Comparison of ENCODE assay signal across 18 mouse cellular contexts in genomic region chr11:118755003-118755402, GRCm38 (mm10).
DNase-seq lines count a peak whose midpoint lies in the region; ATAC-seq and TF ChIP-seq lines count a peak whose summit lies in the region.
"Had no signal": no experiment of that assay in that cellular context is flagged by ENCODE, and none has a peak within 500 bp of the region (broad histone marks: within the 10 kb centered on the region; RNA-seq: fewer than 3 reads in every experiment).

No protein-coding gene starts in this region.

- H3K4me2 ChIP-seq in hindbrain, embryonic 12.5 days (replicated peaks): no peak overlapping the region
- H3K4me2 ChIP-seq in hindbrain, postnatal 0 days (ENCODE audit: low read depth, low read length): no peak overlapping the region
- no peak overlapping the region for H3K4me2 ChIP-seq in forebrain, embryonic 14.5 days (ENCODE audit: low read length)
- H3K4me2 ChIP-seq in hindbrain, embryonic 16.5 days (ENCODE audit: low read length): 0 out of 2 replicates have a peak overlapping the region, but pooled peaks have one; percentile 5
- H3K4me2 ChIP-seq: embryonic facial prominence, embryonic 13.5 days had no signal

- no peak overlapping the region for H3K4me3 ChIP-seq in hindbrain, embryonic 12.5 days
- H3K4me3 ChIP-seq in hindbrain, postnatal 0 days (ENCODE audit: low read length): no peak overlapping the region
- H3K4me3 ChIP-seq in forebrain, embryonic 14.5 days (ENCODE audit: low read depth, low read length): no peak overlapping the region
- H3K4me3 ChIP-seq in hindbrain, embryonic 16.5 days (ENCODE audit: low read length): no peak overlapping the region
- H3K4me3 ChIP-seq: embryonic facial prominence, embryonic 13.5 days; heart, embryonic 10.5 days had no signal

- WGBS in hindbrain, embryonic 12.5 days: 79% methylated on average over 17 of the region's 17 CpGs
- WGBS in hindbrain, postnatal 0 days: 61% methylated on average over 17 of the region's 17 CpGs
- 85% methylated on average over 17 of the region's 17 CpGs for WGBS in forebrain, embryonic 14.5 days
- WGBS in hindbrain, embryonic 16.5 days: 66% methylated on average over 17 of the region's 17 CpGs

- no peak for ATAC-seq in hindbrain, embryonic 12.5 days (ENCODE audit: low FRiP score)
- ATAC-seq in hindbrain, postnatal 0 days: no peak
- no peak for ATAC-seq in forebrain, embryonic 14.5 days
- no peak for ATAC-seq in hindbrain, embryonic 16.5 days
- ATAC-seq: lung, postnatal 0 days had no signal

- peaks cover 49% of the 10 kb centered on the region for H3K4me1 ChIP-seq in hindbrain, embryonic 12.5 days
- peaks cover 45% of the 10 kb centered on the region for H3K4me1 ChIP-seq in hindbrain, postnatal 0 days (ENCODE audit: insufficient read depth, low read length)
- H3K4me1 ChIP-seq in forebrain, embryonic 14.5 days (ENCODE audit: control insufficient read depth, insufficient read depth, low read length): peaks cover 45% of the 10 kb centered on the region
- H3K4me1 ChIP-seq in hindbrain, embryonic 16.5 days (ENCODE audit: control insufficient read depth, insufficient read depth, low read depth, low read length): peaks cover 41% of the 10 kb centered on the region
- H3K4me1 ChIP-seq: embryonic facial prominence, embryonic 13.5 days had no signal

- no peaks in the 10 kb centered on the region for H3K9me3 ChIP-seq in hindbrain, embryonic 12.5 days (replicated peaks)
- no peaks in the 10 kb centered on the region for H3K9me3 ChIP-seq in hindbrain, postnatal 0 days (ENCODE audit: low read length)
- no peaks in the 10 kb centered on the region for H3K9me3 ChIP-seq in forebrain, embryonic 14.5 days (replicated peaks; ENCODE audit: control insufficient read depth, low read length)
- H3K9me3 ChIP-seq in hindbrain, embryonic 16.5 days (ENCODE audit: control insufficient read depth, low read length): no peaks in the 10 kb centered on the region
- H3K9me3 ChIP-seq: embryonic facial prominence, embryonic 13.5 days; heart, embryonic 10.5 days had no signal

- H3K27me3 ChIP-seq in hindbrain, embryonic 12.5 days: no peaks in the 10 kb centered on the region
- H3K27me3 ChIP-seq in hindbrain, postnatal 0 days (ENCODE audit: insufficient read depth, low read length): no peaks in the 10 kb centered on the region
- H3K27me3 ChIP-seq in forebrain, embryonic 14.5 days (replicated peaks; ENCODE audit: control insufficient read depth, insufficient read depth, low read length): no peaks in the 10 kb centered on the region
- no peaks in the 10 kb centered on the region for H3K27me3 ChIP-seq in hindbrain, embryonic 16.5 days (replicated peaks; ENCODE audit: control insufficient read depth, insufficient read depth, low read length)
- H3K27me3 ChIP-seq: embryonic facial prominence, embryonic 13.5 days had no signal

- peak overlapping the region; percentile 14; the same call in 1 of the 2 replicates for H3K9ac ChIP-seq in hindbrain, embryonic 12.5 days
- no peak overlapping the region for H3K9ac ChIP-seq in hindbrain, postnatal 0 days (replicated peaks; ENCODE audit: low read length)
- H3K9ac ChIP-seq in forebrain, embryonic 14.5 days (ENCODE audit: low read length): peak overlapping the region; percentile 10; the same call in 1 of the 2 replicates
- H3K9ac ChIP-seq in hindbrain, embryonic 16.5 days (ENCODE audit: low read depth, low read length): peak overlapping the region; percentile 4; the same call in 1 of the 2 replicates
- H3K9ac ChIP-seq: embryonic facial prominence, embryonic 13.5 days had no signal

- H3K27ac ChIP-seq in hindbrain, embryonic 12.5 days: peak overlapping the region; percentile 44; the same call in 1 of the 2 replicates
- no peak overlapping the region; the same call in 1 of the 2 replicates for H3K27ac ChIP-seq in hindbrain, postnatal 0 days
- H3K27ac ChIP-seq in forebrain, embryonic 14.5 days (ENCODE audit: low read depth, low read length): no peak overlapping the region; the same call in 1 of the 2 replicates
- H3K27ac ChIP-seq in hindbrain, embryonic 16.5 days (ENCODE audit: low read depth, low read length): no peak overlapping the region
- H3K27ac ChIP-seq: embryonic facial prominence, embryonic 13.5 days; heart, embryonic 10.5 days had no signal

- no peak for DNase-seq in hindbrain, postnatal 0 days (ENCODE audit: low spot score)
- peak; percentile 74 for DNase-seq in brain, adult 2 months (ENCODE audit: low read depth, low spot score)
- DNase-seq in forebrain, embryonic 14.5 days (ENCODE audit: low spot score): no peak
- DNase-seq in kidney, adult 11 months: no peak
- DNase-seq in right cerebral cortex, postnatal 36 days (ENCODE audit: low spot score in 2 of 2): no peak
- DNase-seq: adrenal gland, postnatal 36 days; cerebellum, adult 9-10 months; kidney, adult 18-20 months; kidney, postnatal 10 days; left cerebral cortex, postnatal 4 days; liver; right cerebral cortex, postnatal 4 days; thymus, adult 2 months had no signal

- TF ChIP-seq CTCF in hindbrain, postnatal 0 days (IDR thresholded peaks at IDR 0.05; ENCODE audit: low read depth): no peak

- no peaks in the 10 kb centered on the region for H3K36me3 ChIP-seq in hindbrain, embryonic 12.5 days
- H3K36me3 ChIP-seq in hindbrain, postnatal 0 days (ENCODE audit: insufficient read depth, low read length): no peaks in the 10 kb centered on the region
- H3K36me3 ChIP-seq in forebrain, embryonic 14.5 days (ENCODE audit: control insufficient read depth, insufficient read depth, low read length): no peaks in the 10 kb centered on the region
- H3K36me3 ChIP-seq in hindbrain, embryonic 16.5 days (ENCODE audit: control insufficient read depth, insufficient read depth, low read length): no peaks in the 10 kb centered on the region
- H3K36me3 ChIP-seq: embryonic facial prominence, embryonic 13.5 days; heart, embryonic 10.5 days had no signal
